Mouse (Mus musculus): ENCODE results near the gene Tspan17. TPM values are rescaled to one million over a fixed set of nuclear protein-coding genes. Genes with fewer than 3 reads are reported as not detected.

The Tspan17 gene
- 87.9 and 89.8 TPM in 2 replicates for polyA plus RNA-seq (2012; rRNA removed)

GRCm38 (mm10) chr13:54788740-54789560 lies at the start of gene Tspan17:
TSS of gene Tspan17 (plus strand) at chr13:54789377.
- peak; percentile 97 to 98 for DNase-seq
- Histone ChIP-seq H3K27ac (ENCODE audit: insufficient read depth, low read length) (peak within 1 kb of the TSS; percentile 92), H3K4me1 (ENCODE audit: control insufficient read depth, insufficient read depth, low read length) (peaks cover 5% of the 10 kb centered on the region), H3K4me3 (replicated peaks; ENCODE audit: insufficient read depth, low read depth, low read length) (peak within 1 kb of the TSS; percentile 88), H3K27me3 (ENCODE audit: control insufficient read depth, insufficient read depth, low read length) (no peaks in the 10 kb centered on the region)
- TF ChIP-seq CTCF (IDR thresholded peaks at IDR 0.05; ENCODE audit: borderline replicate concordance, insufficient read depth, low read depth, low read length) = no peak
- TF ChIP-seq POLR2A (IDR thresholded peaks at IDR 0.05; ENCODE audit: borderline replicate concordance, insufficient read depth, low read length) = peak; percentile 41; the same call in 1 of the 2 replicates
- WGBS = 2% methylated on average over 48 of the region's 49 CpGs

DNA sequence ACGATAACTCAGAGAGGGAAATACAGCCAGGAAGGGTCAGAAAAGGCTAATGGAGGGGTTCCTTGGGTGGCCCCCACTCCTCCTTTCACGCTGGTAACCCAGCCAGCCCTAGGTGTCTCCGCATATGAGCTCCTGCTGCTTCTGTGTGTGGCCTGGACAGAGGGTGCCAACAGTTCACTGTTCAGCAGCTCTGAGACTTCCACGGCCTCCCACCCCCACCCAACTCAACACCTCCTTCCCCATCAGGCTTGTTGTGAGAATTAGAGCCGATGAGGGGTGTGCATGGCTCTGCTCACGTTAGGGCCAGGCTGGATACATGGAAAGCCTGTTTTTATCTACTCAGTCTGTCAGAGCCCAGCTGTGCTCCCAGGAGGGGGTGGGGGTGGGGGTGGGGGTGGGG lies 43.1 kb upstream of the Tspan17 start:
- H3K27ac ChIP-seq (ENCODE audit: insufficient read depth, low read length) = peak overlapping the region; percentile 72
- WGBS = 10% methylated on average over 6 of the region's 6 CpGs
- no peaks in the 10 kb centered on the region for H3K27me3 ChIP-seq (ENCODE audit: control insufficient read depth, insufficient read depth, low read length)
- peaks cover 37% of the 10 kb centered on the region for H3K4me1 ChIP-seq (ENCODE audit: control insufficient read depth, insufficient read depth, low read length)
- peak overlapping the region; percentile 39 for H3K4me3 ChIP-seq (replicated peaks; ENCODE audit: insufficient read depth, low read depth, low read length)
- DNase-seq = peak in 1 of 2 experiments; percentile 43
- TF ChIP-seq POLR2A (IDR thresholded peaks at IDR 0.05; ENCODE audit: borderline replicate concordance, insufficient read depth, low read length) = no peak
- no peak for TF ChIP-seq CTCF (IDR thresholded peaks at IDR 0.05; ENCODE audit: borderline replicate concordance, insufficient read depth, low read depth, low read length)

GRCm38 (mm10) chr13:54746896-54747295 lies 42.3 kb upstream of the Tspan17 start:
- Histone ChIP-seq H3K4me1 (ENCODE audit: control insufficient read depth, insufficient read depth, low read length) (peaks cover 44% of the 10 kb centered on the region), H3K4me3 (replicated peaks; ENCODE audit: insufficient read depth, low read depth, low read length) (peak overlapping the region; percentile 55), H3K27me3 (ENCODE audit: control insufficient read depth, insufficient read depth, low read length) (no peaks in the 10 kb centered on the region), H3K27ac (ENCODE audit: insufficient read depth, low read length) (peak overlapping the region; percentile 70; the same call in 1 of the 2 replicates)
- WGBS = 4% methylated on average over 10 of the region's 10 CpGs
- DNase-seq = peak; percentile 82 to 89
- TF ChIP-seq POLR2A (IDR thresholded peaks at IDR 0.05; ENCODE audit: borderline replicate concordance, insufficient read depth, low read length) (peak; percentile 21; the same call in 1 of the 2 replicates), CTCF (IDR thresholded peaks at IDR 0.05; ENCODE audit: borderline replicate concordance, insufficient read depth, low read depth, low read length) (no peak; the same call in 1 of the 2 replicates)

DNA sequence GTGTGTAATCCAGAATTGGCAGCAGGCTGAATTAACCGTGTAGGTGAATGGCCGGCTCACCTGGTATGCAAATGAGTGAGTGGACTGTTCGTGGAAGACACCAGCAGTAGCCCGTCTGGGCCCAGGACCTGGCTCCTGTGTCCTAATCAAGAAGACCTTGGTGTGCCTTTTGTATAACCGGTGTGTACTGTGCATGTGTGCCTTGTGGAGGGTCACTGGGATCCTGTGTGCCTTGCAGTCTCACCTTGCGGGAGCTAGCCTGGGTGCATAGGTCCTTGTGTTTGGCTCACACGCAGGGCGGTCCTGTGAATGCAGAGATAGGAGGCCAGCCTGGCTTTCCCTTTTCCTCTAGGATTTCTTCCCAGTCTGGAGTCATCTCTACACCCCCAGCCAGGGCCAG lies 41.0 kb upstream of the Tspan17 start:
- Histone ChIP-seq H3K27ac (ENCODE audit: insufficient read depth, low read length) (peak overlapping the region; percentile 70), H3K27me3 (ENCODE audit: control insufficient read depth, insufficient read depth, low read length) (no peaks in the 10 kb centered on the region), H3K4me1 (ENCODE audit: control insufficient read depth, insufficient read depth, low read length) (peaks cover 49% of the 10 kb centered on the region), H3K4me3 (replicated peaks; ENCODE audit: insufficient read depth, low read depth, low read length) (peak overlapping the region; percentile 42)
- peak in 1 of 2 experiments; percentile 53 for DNase-seq
- 13% methylated on average over 8 of the region's 8 CpGs for WGBS
- no peak for TF ChIP-seq CTCF (IDR thresholded peaks at IDR 0.05; ENCODE audit: borderline replicate concordance, insufficient read depth, low read depth, low read length)
- no peak for TF ChIP-seq POLR2A (IDR thresholded peaks at IDR 0.05; ENCODE audit: borderline replicate concordance, insufficient read depth, low read length)

- TF ChIP-seq POLR2A (IDR thresholded peaks at IDR 0.05; ENCODE audit: borderline replicate concordance, insufficient read depth, low read length) = no peak
- TF ChIP-seq CTCF (IDR thresholded peaks at IDR 0.05; ENCODE audit: borderline replicate concordance, insufficient read depth, low read depth, low read length) = no peak
- Histone ChIP-seq H3K4me1 (ENCODE audit: control insufficient read depth, insufficient read depth, low read length) (peaks cover 52% of the 10 kb centered on the region), H3K4me3 (replicated peaks; ENCODE audit: insufficient read depth, low read depth, low read length) (peak overlapping the region; percentile 99), H3K27ac (ENCODE audit: insufficient read depth, low read length) (peak overlapping the region; percentile 70), H3K27me3 (ENCODE audit: control insufficient read depth, insufficient read depth, low read length) (no peaks in the 10 kb centered on the region)
- peak in 1 of 2 experiments; percentile 64 for DNase-seq
- 8% methylated on average over 10 of the region's 10 CpGs for WGBS
These were observed 40.5 kb upstream of the Tspan17 start for GRCm38 (mm10) chr13:54748721-54749060.

GRCm38 (mm10) chr13:54749061-54749863 lies 39.9 kb upstream of the Tspan17 start:
- peak overlapping the region; percentile 99 for H3K4me3 ChIP-seq (replicated peaks; ENCODE audit: insufficient read depth, low read depth, low read length)
- H3K27me3 ChIP-seq (ENCODE audit: control insufficient read depth, insufficient read depth, low read length) = no peaks in the 10 kb centered on the region
- peak; percentile 85 to 86 for DNase-seq
- peak; percentile 33 for TF ChIP-seq POLR2A (IDR thresholded peaks at IDR 0.05; ENCODE audit: borderline replicate concordance, insufficient read depth, low read length)
- no peak for TF ChIP-seq CTCF (IDR thresholded peaks at IDR 0.05; ENCODE audit: borderline replicate concordance, insufficient read depth, low read depth, low read length)
- peaks cover 58% of the 10 kb centered on the region for H3K4me1 ChIP-seq (ENCODE audit: control insufficient read depth, insufficient read depth, low read length)
- H3K27ac ChIP-seq (ENCODE audit: insufficient read depth, low read length) = peak overlapping the region; percentile 85
- WGBS = 1% methylated on average over 62 of the region's 100 CpGs

GRCm38 (mm10) chr13:54749864-54750411 lies 39.2 kb upstream of the Tspan17 start, which contains the start of gene Gprin1:
TSS of gene Gprin1 (minus strand) at chr13:54749874.
- WGBS = 3% methylated on average over 29 of the region's 29 CpGs
- no peak for TF ChIP-seq CTCF (IDR thresholded peaks at IDR 0.05; ENCODE audit: borderline replicate concordance, insufficient read depth, low read depth, low read length)
- TF ChIP-seq POLR2A (IDR thresholded peaks at IDR 0.05; ENCODE audit: borderline replicate concordance, insufficient read depth, low read length) = no peak
- H3K4me3 ChIP-seq (replicated peaks; ENCODE audit: insufficient read depth, low read depth, low read length) = peak within 1 kb of the TSS; percentile 99
- no peaks in the 10 kb centered on the region for H3K27me3 ChIP-seq (ENCODE audit: control insufficient read depth, insufficient read depth, low read length)
- H3K4me1 ChIP-seq (ENCODE audit: control insufficient read depth, insufficient read depth, low read length) = peaks cover 58% of the 10 kb centered on the region
- H3K27ac ChIP-seq (ENCODE audit: insufficient read depth, low read length) = peak within 1 kb of the TSS; percentile 85
- peak; percentile 73 to 75 for DNase-seq

All from cerebellum, adult 2 months (tissue).